In genomic region chr12:54349403-54349802, GRCm38 (mm10) we compare ENCODE assay signal across 29 mouse cellular contexts.
"Had no signal": no experiment of that assay in that cellular context is flagged by ENCODE, and none has a peak within 500 bp of the region (broad histone marks: within the 10 kb centered on the region; RNA-seq: fewer than 3 reads in every experiment).

No protein-coding gene starts in this region.

- H3K27me3 ChIP-seq: embryonic facial prominence, embryonic 12.5 days; embryonic facial prominence, embryonic 13.5 days; embryonic facial prominence, embryonic 15.5 days; forebrain, embryonic 12.5 days; forebrain, embryonic 13.5 days; forebrain, embryonic 15.5 days had no signal

- H3K9me3 ChIP-seq: embryonic facial prominence, embryonic 10.5 days; embryonic facial prominence, embryonic 12.5 days; embryonic facial prominence, embryonic 13.5 days; embryonic facial prominence, embryonic 15.5 days; forebrain, embryonic 10.5 days; forebrain, embryonic 12.5 days; forebrain, embryonic 13.5 days; forebrain, embryonic 15.5 days had no signal

- H3K36me3 ChIP-seq: embryonic facial prominence, embryonic 10.5 days; embryonic facial prominence, embryonic 12.5 days; embryonic facial prominence, embryonic 13.5 days; embryonic facial prominence, embryonic 15.5 days; forebrain, embryonic 10.5 days; forebrain, embryonic 12.5 days; forebrain, embryonic 15.5 days had no signal

- H3K27ac ChIP-seq: embryonic facial prominence, embryonic 10.5 days; embryonic facial prominence, embryonic 12.5 days; embryonic facial prominence, embryonic 13.5 days; embryonic facial prominence, embryonic 15.5 days; forebrain, embryonic 10.5 days; forebrain, embryonic 12.5 days; forebrain, embryonic 13.5 days; forebrain, embryonic 15.5 days; gastrocnemius, adult 2 months; heart, adult 2 months had no signal

- H3K4me3 ChIP-seq: embryonic facial prominence, embryonic 10.5 days; embryonic facial prominence, embryonic 12.5 days; embryonic facial prominence, embryonic 13.5 days; embryonic facial prominence, embryonic 15.5 days; erythroblast, embryonic 14.5 days; forebrain, embryonic 10.5 days; forebrain, embryonic 12.5 days; forebrain, embryonic 13.5 days; forebrain, embryonic 15.5 days; gastrocnemius, adult 2 months; heart, adult 2 months had no signal

- H3K4me2 ChIP-seq: embryonic facial prominence, embryonic 12.5 days; embryonic facial prominence, embryonic 13.5 days; embryonic facial prominence, embryonic 15.5 days; forebrain, embryonic 12.5 days; forebrain, embryonic 13.5 days; forebrain, embryonic 15.5 days had no signal

- H3K9ac ChIP-seq: embryonic facial prominence, embryonic 12.5 days; embryonic facial prominence, embryonic 13.5 days; embryonic facial prominence, embryonic 15.5 days; forebrain, embryonic 12.5 days; forebrain, embryonic 13.5 days; forebrain, embryonic 15.5 days; forebrain, postnatal 0 days had no signal

- DNase-seq: cerebellum, adult 2 months; cerebellum, adult 8-10 months; cerebellum, adult 9-10 months; cerebellum, adult 9-11 months; cerebellum, postnatal 10 days; cerebellum, postnatal 14 days; cerebellum, postnatal 25 days; cerebellum, postnatal 36 days; embryo, embryonic 11 days; forebrain, postnatal 0 days; gastrocnemius, adult 2 months; gastrocnemius, postnatal 10 days; gastrocnemius, postnatal 14 days; gastrocnemius, postnatal 25 days; gastrocnemius, postnatal 36 days; heart, adult 11 months; heart, adult 18-20 months; heart, adult 2 months had no signal

- ATAC-seq: forebrain, embryonic 13.5 days; forebrain, embryonic 14.5 days; forebrain, embryonic 15.5 days; forebrain, embryonic 16.5 days; forebrain, postnatal 0 days had no signal
